Mouse (Mus musculus): ENCODE results near the gene Lhx2.

The Lhx2 gene

GRCm38 (mm10) chr2:38359186-38359585 is 20.1 kb downstream of the Lhx2 start:
- no peak for DNase-seq (ENCODE audit: low spot score in 2 of 2)

GRCm38 (mm10) chr2:38359811-38360210 is 20.7 kb downstream of the Lhx2 start:
- no peak for DNase-seq (ENCODE audit: low spot score in 2 of 2)

- DNase-seq (ENCODE audit: low spot score in 2 of 2) = no peak
Observed at GRCm38 (mm10) chr2:38366222-38366621, 27.1 kb downstream of the Lhx2 start.

GRCm38 (mm10) chr2:38367023-38367422 is 27.9 kb downstream of the Lhx2 start:
- DNase-seq (ENCODE audit: low spot score in 2 of 2) = no peak

- no peak for DNase-seq (ENCODE audit: low spot score in 2 of 2)
Observed at GRCm38 (mm10) chr2:38367852-38368251, 28.8 kb downstream of the Lhx2 start.

- DNase-seq (ENCODE audit: low spot score in 2 of 2) = no peak
Observed at GRCm38 (mm10) chr2:38368746-38369330, 29.8 kb downstream of the Lhx2 start.

GRCm38 (mm10) chr2:38375606-38376304 is 36.7 kb downstream of the Lhx2 start:
- DNase-seq (ENCODE audit: low spot score in 2 of 2) = peak; percentile 19 to 39

- no peak for DNase-seq (ENCODE audit: low spot score in 2 of 2)
Observed at GRCm38 (mm10) chr2:38377254-38377653, 38.2 kb downstream of the Lhx2 start.

GRCm38 (mm10) chr2:38378346-38378745 is 39.3 kb downstream of the Lhx2 start:
- no peak for DNase-seq (ENCODE audit: low spot score in 2 of 2)

GRCm38 (mm10) chr2:38378849-38379545 is 39.9 kb downstream of the Lhx2 start:
- no peak for DNase-seq (ENCODE audit: low spot score in 2 of 2)

GRCm38 (mm10) chr2:38379546-38379870 is 40.4 kb downstream of the Lhx2 start:
- DNase-seq (ENCODE audit: low spot score in 2 of 2) = no peak

- no peak for DNase-seq (ENCODE audit: low spot score in 2 of 2)
Observed at GRCm38 (mm10) chr2:38380136-38381083, 41.3 kb downstream of the Lhx2 start.

- DNase-seq (ENCODE audit: low spot score in 2 of 2) = no peak
Observed at GRCm38 (mm10) chr2:38387568-38388262, 48.6 kb downstream of the Lhx2 start.

- no peak for DNase-seq (ENCODE audit: low spot score in 2 of 2)
Observed at GRCm38 (mm10) chr2:38394977-38395868, 56.1 kb downstream of the Lhx2 start.

- no peak for DNase-seq (ENCODE audit: low spot score in 2 of 2)
Observed at GRCm38 (mm10) chr2:38395869-38396236, 56.8 kb downstream of the Lhx2 start.

GRCm38 (mm10) chr2:38397306-38397705 is 58.2 kb downstream of the Lhx2 start:
- DNase-seq (ENCODE audit: low spot score in 2 of 2) = no peak

GRCm38 (mm10) chr2:38397882-38398281 is 58.8 kb downstream of the Lhx2 start:
- no peak for DNase-seq (ENCODE audit: low spot score in 2 of 2)

GRCm38 (mm10) chr2:38402611-38403010 is 63.5 kb downstream of the Lhx2 start:
- no peak for DNase-seq (ENCODE audit: low spot score in 2 of 2)

- no peak for DNase-seq (ENCODE audit: low spot score in 2 of 2)
Observed at GRCm38 (mm10) chr2:38403231-38403630, 64.2 kb downstream of the Lhx2 start.

- no peak for DNase-seq (ENCODE audit: low spot score in 2 of 2)
Observed at GRCm38 (mm10) chr2:38404007-38404596, 65.0 kb downstream of the Lhx2 start.

Measured in spleen, postnatal 14 days (tissue).